Mouse (Mus musculus): ENCODE results near the gene Mroh2a. TPM values are rescaled to one million over a fixed set of nuclear protein-coding genes. Genes with fewer than 3 reads are reported as not detected.

The Mroh2a gene
- polyA plus RNA-seq, 1 experiment = not detected

DNA sequence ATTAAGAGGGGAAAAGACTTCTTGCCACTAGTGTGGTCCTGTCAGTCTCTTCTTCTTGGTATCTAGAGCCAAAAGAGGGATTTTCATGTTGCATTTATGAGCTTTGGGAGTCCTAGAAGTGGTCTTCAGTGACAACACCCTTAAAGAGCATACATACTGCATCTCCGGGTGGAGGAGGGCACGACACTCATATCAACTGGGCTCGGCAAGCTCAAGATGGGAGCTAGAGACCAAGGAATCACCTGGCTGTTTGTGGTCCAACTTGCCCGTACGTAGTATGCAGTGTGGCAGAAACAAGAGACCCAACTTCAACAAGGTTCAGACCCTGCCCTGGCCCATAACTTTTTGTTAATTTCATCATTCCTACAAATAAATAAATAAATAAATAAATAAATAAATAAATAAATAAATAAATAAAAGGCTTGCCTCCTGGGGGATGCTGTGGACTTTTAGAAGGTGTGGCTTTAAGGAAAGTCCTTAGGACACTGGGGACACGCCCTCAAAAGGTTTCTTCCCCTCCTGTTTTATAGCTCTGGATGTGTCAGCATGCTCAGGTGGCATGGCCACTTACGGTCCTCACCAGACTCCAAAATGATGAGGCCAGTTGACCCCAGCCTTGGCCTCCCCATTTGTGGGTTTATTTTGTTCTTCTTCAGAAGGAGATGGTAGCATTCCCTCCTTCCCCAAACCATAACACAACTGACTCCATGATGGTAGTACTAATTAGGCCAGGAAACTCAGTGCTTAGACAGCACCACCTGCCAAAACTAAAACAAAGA is 70.9 kb downstream of the Mroh2a start:
- Histone ChIP-seq H3K27me3 (ENCODE audit: control insufficient read depth) (no peaks in the 10 kb centered on the region), H3K4me3 (replicated peaks) (no peak overlapping the region), H3K36me3 (ENCODE audit: control insufficient read depth) (no peaks in the 10 kb centered on the region), H3K4me1 (ENCODE audit: control insufficient read depth) (no peaks in the 10 kb centered on the region), H3K9me3 (ENCODE audit: control insufficient read depth, low read length) (peaks cover 9% of the 10 kb centered on the region; the same call in 1 of the 2 replicates)
- TF ChIP-seq GATA1 (IDR thresholded peaks at IDR 0.05; ENCODE audit: low read length) (no peak), TAL1 (IDR thresholded peaks at IDR 0.05; ENCODE audit: low read length) (no peak)

DNA sequence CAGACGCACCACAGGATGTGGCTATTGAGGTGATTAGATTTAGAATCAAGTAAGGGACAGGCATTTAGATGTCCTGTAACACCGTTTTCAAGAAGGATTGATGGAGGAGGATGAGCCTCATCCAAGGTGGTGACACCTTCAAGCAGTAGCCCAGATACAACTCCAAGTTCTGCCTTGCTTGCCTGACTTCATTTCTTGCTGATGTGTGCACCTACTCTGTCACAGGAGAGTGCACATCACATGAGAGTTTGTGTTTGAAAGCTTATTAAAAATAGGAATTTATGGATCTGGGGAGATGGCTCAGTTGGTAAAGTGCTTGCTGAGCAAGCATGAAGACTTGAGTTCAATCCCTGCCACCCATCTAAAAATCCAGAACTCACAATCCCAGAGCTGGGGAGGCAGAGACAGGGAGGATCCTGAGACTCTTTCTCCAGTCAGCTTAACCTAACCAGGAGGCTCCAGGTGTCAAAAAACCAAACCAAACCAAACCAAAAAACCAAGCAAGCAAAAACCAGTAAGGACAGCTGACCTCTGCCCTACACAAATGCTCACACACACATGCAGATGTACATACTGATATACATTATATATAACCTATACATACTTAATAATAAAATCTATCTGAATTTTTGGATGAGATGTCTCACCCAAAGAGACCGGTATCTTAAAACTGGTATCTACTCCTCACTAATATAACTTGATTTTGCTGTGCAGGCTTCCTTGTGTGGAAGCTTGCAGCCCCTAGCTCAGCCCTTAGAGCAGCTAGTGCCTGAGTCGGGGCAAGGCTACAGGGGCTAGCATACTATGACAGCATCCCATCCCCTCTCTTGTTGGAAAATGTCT is 72.1 kb downstream of the Mroh2a start:
- no peaks in the 10 kb centered on the region for H3K36me3 ChIP-seq (ENCODE audit: control insufficient read depth)
- H3K9me3 ChIP-seq (ENCODE audit: control insufficient read depth, low read length) = peaks cover 9% of the 10 kb centered on the region; the same call in 1 of the 2 replicates
- no peaks in the 10 kb centered on the region for H3K27me3 ChIP-seq (ENCODE audit: control insufficient read depth)
- H3K4me3 ChIP-seq (replicated peaks) = no peak overlapping the region
- H3K4me1 ChIP-seq (ENCODE audit: control insufficient read depth) = no peaks in the 10 kb centered on the region
- TF ChIP-seq GATA1 (IDR thresholded peaks at IDR 0.05; ENCODE audit: low read length) (no peak), TAL1 (IDR thresholded peaks at IDR 0.05; ENCODE audit: low read length) (no peak)

DNA sequence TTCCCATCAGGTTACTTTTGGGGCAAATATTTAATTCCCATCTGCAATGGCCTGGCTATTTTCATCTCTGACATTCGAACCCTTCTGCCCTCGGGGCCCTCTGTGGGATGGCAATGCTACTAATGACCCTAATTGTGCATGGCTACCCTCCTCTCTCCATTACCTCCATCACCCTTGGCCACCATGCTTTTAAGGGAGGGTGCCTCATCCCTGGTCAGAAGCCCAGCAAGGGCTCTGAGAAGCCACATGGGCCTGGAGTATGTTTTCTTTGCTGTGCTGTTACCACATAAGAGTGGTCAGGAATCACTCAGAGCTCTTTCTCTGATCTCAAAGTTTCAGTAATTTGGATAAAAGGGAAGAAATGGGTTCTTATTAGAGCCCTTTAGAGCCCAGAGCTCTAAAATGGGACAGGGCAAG is 72.8 kb downstream of the Mroh2a start:
- H3K9me3 ChIP-seq (ENCODE audit: control insufficient read depth, low read length) = peaks cover 12% of the 10 kb centered on the region; the same call in 1 of the 2 replicates

DNA sequence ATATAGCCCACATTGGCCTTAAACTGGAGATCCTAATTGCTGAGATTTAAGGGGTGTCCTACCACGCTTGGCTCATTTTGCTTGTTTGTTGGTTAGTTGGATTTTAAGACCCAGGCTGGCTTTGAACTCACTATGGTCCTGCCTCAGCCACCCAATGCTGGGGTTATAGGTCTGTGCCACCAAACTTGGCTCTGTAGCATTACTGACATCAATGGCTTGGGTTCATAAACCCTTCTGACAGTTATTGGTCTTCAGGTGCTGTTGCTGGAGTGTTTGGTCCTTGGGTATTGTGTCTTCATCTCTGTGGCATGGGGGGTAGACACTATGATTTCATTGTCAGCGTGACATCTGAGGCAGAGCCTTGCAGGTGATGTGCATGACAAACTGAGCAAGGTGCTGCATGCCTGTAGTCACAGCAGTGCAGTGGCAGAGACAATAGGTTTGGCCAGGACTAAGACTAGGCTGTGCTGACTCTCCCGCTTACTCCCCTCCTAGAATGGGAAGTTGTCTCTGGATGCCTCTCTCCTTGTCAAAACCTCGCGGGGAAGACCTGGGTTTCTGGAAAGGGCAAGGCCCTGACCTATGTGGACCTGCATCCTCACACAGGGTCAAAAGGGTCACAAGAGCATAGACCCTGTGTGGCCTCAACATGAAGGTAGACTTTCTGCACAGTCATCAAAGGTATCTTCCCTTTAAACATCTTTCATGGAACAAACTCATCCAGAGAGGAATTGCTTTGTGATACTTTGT is 73.7 kb downstream of the Mroh2a start:
- Histone ChIP-seq H3K36me3 (ENCODE audit: control insufficient read depth) (no peaks in the 10 kb centered on the region), H3K4me1 (ENCODE audit: control insufficient read depth) (no peaks in the 10 kb centered on the region), H3K4me3 (replicated peaks) (no peak overlapping the region), H3K9me3 (ENCODE audit: control insufficient read depth, low read length) (peaks cover 12% of the 10 kb centered on the region; the same call in 1 of the 2 replicates), H3K27me3 (ENCODE audit: control insufficient read depth) (no peaks in the 10 kb centered on the region)
- TF ChIP-seq TAL1 (IDR thresholded peaks at IDR 0.05; ENCODE audit: low read length) (no peak), GATA1 (IDR thresholded peaks at IDR 0.05; ENCODE audit: low read length) (no peak)

More for the DNA sequence above, 72.8 kb downstream of the Mroh2a start:
- H3K4me1 ChIP-seq (ENCODE audit: control insufficient read depth) = no peaks in the 10 kb centered on the region
- no peak for TF ChIP-seq GATA1 (IDR thresholded peaks at IDR 0.05; ENCODE audit: low read length)
- TF ChIP-seq TAL1 (IDR thresholded peaks at IDR 0.05; ENCODE audit: low read length) = no peak
- H3K27me3 ChIP-seq (ENCODE audit: control insufficient read depth) = no peaks in the 10 kb centered on the region
- no peaks in the 10 kb centered on the region for H3K36me3 ChIP-seq (ENCODE audit: control insufficient read depth)
- no peak overlapping the region for H3K4me3 ChIP-seq (replicated peaks)

DNA sequence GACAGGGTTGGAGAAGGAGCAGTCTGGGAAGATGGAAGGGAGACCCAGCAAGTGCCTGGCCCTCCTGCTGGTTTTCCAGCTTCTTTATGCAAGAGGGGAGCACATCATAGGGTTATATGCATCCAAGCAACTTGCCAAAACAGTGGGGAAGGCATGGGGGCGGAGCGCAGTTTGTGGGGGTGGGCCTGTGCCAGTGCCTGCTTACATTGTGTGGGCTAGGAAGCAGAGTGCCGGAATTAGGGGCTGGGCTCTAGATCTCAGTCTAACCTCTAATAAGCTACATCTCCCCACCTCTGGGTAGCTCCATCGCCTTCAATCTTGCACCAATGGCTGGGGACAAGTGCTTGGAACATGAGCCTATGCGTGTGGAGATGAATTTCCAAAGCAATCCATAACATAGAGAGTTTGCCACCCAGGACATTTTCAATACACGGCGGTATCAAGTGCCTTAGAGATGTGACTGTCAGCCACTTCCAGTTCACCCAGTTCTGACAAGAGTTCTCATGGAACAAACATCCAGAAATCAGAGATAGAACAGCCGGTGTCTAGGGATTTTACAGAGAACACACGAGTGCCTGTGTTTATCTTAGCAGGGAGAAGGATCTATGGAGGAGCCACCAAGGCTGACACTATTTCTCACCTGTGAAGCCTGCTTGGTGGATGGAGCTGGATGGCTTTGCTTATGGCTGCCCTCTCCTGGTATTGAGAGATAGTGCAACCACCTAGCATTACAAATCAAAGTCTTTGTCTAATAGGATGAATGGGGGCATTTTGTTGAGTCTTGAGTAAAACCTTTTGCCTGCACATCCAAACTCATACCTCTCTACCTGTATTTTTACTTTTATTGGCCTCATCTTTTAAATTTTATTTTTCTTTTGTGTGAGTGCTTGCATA is 74.6 kb downstream of the Mroh2a start:
- TF ChIP-seq GATA1 (IDR thresholded peaks at IDR 0.05; ENCODE audit: low read length) (no peak), TAL1 (IDR thresholded peaks at IDR 0.05; ENCODE audit: low read length) (no peak)
- no peaks in the 10 kb centered on the region for H3K4me1 ChIP-seq (ENCODE audit: control insufficient read depth)
- H3K9me3 ChIP-seq (ENCODE audit: control insufficient read depth, low read length) = peaks cover 9% of the 10 kb centered on the region; the same call in 1 of the 2 replicates

DNA sequence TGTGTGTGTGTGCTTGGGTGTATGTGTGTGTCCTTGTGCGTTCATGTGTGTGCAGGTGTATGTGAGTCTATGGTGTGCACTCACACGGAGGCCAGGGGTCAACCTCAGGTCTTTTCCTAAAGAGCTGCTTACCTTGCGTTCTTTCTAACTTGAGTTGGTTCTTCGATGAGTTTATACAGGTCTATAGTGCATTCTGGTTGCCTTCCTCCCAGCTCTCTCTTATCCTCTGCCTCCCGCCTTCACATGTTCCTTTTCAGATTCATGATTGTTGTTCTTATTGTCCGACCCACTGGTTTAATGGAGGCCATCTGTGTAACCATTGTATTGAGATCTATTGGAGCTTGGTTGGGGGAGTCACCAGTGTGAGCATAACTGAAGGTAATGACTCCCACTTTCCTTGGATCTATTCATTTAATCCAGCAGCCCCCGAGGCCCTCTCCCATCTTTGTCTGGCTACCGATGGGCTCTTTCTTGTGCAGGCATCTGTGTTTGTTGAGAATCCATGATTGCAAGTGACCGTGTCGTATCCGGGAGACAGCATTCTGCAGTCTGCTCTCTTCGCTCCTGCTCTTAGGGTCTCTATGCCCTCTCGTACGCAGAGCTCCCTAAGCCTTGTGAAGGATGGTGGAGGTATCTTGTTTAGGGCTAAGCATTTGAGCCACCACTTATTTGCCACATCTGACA is 75.4 kb downstream of the Mroh2a start:
- TF ChIP-seq TAL1 (IDR thresholded peaks at IDR 0.05; ENCODE audit: low read length) (no peak), GATA1 (IDR thresholded peaks at IDR 0.05; ENCODE audit: low read length) (no peak)
- Histone ChIP-seq H3K9me3 (ENCODE audit: control insufficient read depth, low read length) (peaks cover 9% of the 10 kb centered on the region; the same call in 1 of the 2 replicates), H3K27me3 (ENCODE audit: control insufficient read depth) (no peaks in the 10 kb centered on the region), H3K36me3 (ENCODE audit: control insufficient read depth) (no peaks in the 10 kb centered on the region), H3K4me1 (ENCODE audit: control insufficient read depth) (no peaks in the 10 kb centered on the region), H3K4me3 (replicated peaks) (no peak overlapping the region)

More for the DNA sequence above, 74.6 kb downstream of the Mroh2a start:
- Histone ChIP-seq H3K36me3 (ENCODE audit: control insufficient read depth) (no peaks in the 10 kb centered on the region), H3K4me3 (replicated peaks) (no peak overlapping the region), H3K27me3 (ENCODE audit: control insufficient read depth) (no peaks in the 10 kb centered on the region)

DNA sequence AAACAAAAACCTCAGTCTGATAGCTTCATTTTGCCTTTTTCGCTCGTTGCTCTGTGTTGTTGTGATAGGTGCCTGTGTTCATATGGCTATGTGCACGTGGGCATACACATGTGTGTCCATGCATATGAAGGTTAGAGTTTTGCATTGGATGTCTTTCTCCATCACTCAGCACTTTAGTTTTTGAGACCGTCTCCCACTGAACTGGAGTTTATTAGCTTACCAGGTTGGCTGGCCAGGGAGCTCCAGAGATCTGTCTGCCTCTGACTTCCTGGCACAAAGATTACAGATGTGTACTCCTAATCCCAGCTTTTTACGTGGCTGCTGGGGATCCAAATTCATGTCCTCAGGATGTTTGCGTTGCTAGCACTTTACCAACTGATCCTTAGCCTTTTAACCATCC is 77.0 kb downstream of the Mroh2a start:
- no peak overlapping the region for H3K4me3 ChIP-seq (replicated peaks)
- no peaks in the 10 kb centered on the region for H3K36me3 ChIP-seq (ENCODE audit: control insufficient read depth)
- peaks cover 9% of the 10 kb centered on the region; the same call in 1 of the 2 replicates for H3K9me3 ChIP-seq (ENCODE audit: control insufficient read depth, low read length)

More for the DNA sequence above, 77.0 kb downstream of the Mroh2a start:
- no peaks in the 10 kb centered on the region for H3K4me1 ChIP-seq (ENCODE audit: control insufficient read depth)
- no peak for TF ChIP-seq TAL1 (IDR thresholded peaks at IDR 0.05; ENCODE audit: low read length)
- no peak for TF ChIP-seq GATA1 (IDR thresholded peaks at IDR 0.05; ENCODE audit: low read length)
- H3K27me3 ChIP-seq (ENCODE audit: control insufficient read depth) = no peaks in the 10 kb centered on the region

Data from erythroblast, embryonic 14.5 days (primary cell).